Mouse (Mus musculus): ENCODE data around the gene Exosc7. TPM values are rescaled to one million over a fixed set of nuclear protein-coding genes. Genes with fewer than 3 reads are reported as not detected.

The Exosc7 gene
- total RNA-seq (2023) = 10 to 100 TPM; 26.9 to 29.5 TPM

DNA sequence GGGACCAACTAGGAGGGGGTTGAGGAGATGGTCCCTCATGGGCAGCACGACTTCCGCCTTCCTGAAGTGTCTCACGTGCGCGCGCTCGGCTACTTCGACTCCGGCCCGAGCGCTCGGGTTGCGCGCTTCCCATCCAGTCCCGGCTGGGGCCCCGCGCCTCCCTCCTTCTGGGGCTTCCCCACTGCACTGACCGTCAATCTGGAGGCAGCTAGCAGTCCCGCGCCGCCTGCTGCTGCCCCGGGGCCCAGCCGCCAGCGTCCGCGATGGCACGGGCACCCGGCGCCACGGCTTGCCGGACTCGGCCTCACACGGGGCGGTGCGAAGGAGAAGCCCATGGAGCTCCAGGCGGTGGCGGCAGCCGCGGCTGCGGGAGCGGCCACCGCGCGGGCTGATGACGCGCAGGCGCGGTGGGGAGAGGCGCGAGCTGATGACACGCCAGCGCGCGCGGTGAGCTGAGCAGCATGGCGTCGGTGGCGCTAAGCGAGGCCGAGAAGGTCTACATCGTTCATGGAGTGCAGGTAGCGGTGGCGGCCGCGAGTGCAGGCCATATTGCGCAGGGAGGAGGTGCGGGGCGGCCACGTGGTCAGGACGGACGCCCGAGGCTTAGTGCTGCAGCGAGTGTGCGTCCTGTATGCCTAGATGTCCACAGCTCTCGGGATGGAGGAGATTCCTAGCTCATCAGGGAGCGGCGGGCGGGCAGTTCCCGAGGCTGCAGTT lies at the start of gene Exosc7, which contains the start of gene Zdhhc3:
Exosc7 (plus strand) TSS at position 411 of the 717 bp plus-strand sequence.
Zdhhc3 (minus strand) TSS at position 401 of the 717 bp plus-strand sequence.

GRCm38 (mm10) chr9:123150241-123151020 lies 37.4 kb downstream of the Exosc7 start, which contains the start of gene Clec3b:
TSS of gene Clec3b (plus strand) at chr9:123150946.

Other genes with a start within 250 kb of the Exosc7 start
- gene Zfp445, start 247.2 kb upstream of the Exosc7 start, total RNA-seq (2023) = 100 to 1,000 TPM; 100 to 107 TPM
- under 1 TPM; 0.49 to 0.87 TPM for gene Zkscan7, start 227.5 kb upstream of the Exosc7 start, total RNA-seq (2023)
- under 1 TPM; 0.44 to 0.86 TPM for gene Zfp105, start 190.1 kb upstream of the Exosc7 start, total RNA-seq (2023)
- gene 1110059G10Rik, start 162.2 kb upstream of the Exosc7 start, total RNA-seq (2023) = 10 to 100 TPM; 23.2 to 25.3 TPM
- gene Kif15, start 162.2 kb upstream of the Exosc7 start, total RNA-seq (2023) = 10 to 100 TPM; 60.1 to 86.8 TPM
- gene Tmem42, start 91.9 kb upstream of the Exosc7 start, total RNA-seq (2023) = 1 to 10 TPM; 3.7 to 6.0 TPM
- not detected for gene Tgm4, start 78.5 kb upstream of the Exosc7 start, total RNA-seq (2023)
- 100 to 1,000 TPM; 105 to 116 TPM for gene Zdhhc3, start within 50 bp of the Exosc7 start, total RNA-seq (2023)
- gene Clec3b, start 37.7 kb downstream of the Exosc7 start, total RNA-seq (2023) = not detected
- gene Cdcp1, start 102.8 kb downstream of the Exosc7 start, total RNA-seq (2023) = under 1 TPM in 1 of 2 experiments, not detected in 1; 0.13 TPM
- gene Tmem158, start 147.5 kb downstream of the Exosc7 start, total RNA-seq (2023) = under 1 TPM; 0.27 to 0.35 TPM